Mouse (Mus musculus): ENCODE data around the gene Cpxm2. TPM values are rescaled to one million over a fixed set of nuclear protein-coding genes. Genes with fewer than 3 reads are reported as not detected.

Gene Cpxm2
- polyA plus RNA-seq, 1 experiment from 2014 or later, result 1.1 TPM

GRCm38 (mm10) chr7:132005996-132006696 lies 148.4 kb downstream of the Cpxm2 start:
- ATAC-seq (ENCODE audit: low FRiP score, low TSS enrichment), result no peak
- WGBS, result 85% methylated on average over 14 of the region's 14 CpGs
- no peak overlapping the region for H3K4me2 ChIP-seq (ENCODE audit: low read length)
- no peaks in the 10 kb centered on the region for H3K36me3 ChIP-seq (ENCODE audit: control insufficient read depth, insufficient read depth, low read length)
- DNase-seq, result no peak
- H3K4me3 ChIP-seq (replicated peaks; ENCODE audit: low read depth, low read length), result no peak overlapping the region
- no peak overlapping the region for H3K9ac ChIP-seq (replicated peaks; ENCODE audit: low read length)
- no peak overlapping the region for H3K27ac ChIP-seq (replicated peaks; ENCODE audit: low read depth, low read length)
- no peaks in the 10 kb centered on the region for H3K27me3 ChIP-seq (ENCODE audit: control insufficient read depth, insufficient read depth, low read length)
- no peaks in the 10 kb centered on the region for H3K4me1 ChIP-seq (ENCODE audit: control insufficient read depth, insufficient read depth, low read length)
- no peaks in the 10 kb centered on the region for H3K9me3 ChIP-seq (ENCODE audit: control insufficient read depth, low read length)

GRCm38 (mm10) chr7:131992873-131993272 lies 161.7 kb downstream of the Cpxm2 start:
- Histone ChIP-seq H3K36me3 (ENCODE audit: control insufficient read depth, insufficient read depth, low read length) (no peaks in the 10 kb centered on the region), H3K27ac (replicated peaks; ENCODE audit: low read depth, low read length) (no peak overlapping the region), H3K4me3 (replicated peaks; ENCODE audit: low read depth, low read length) (no peak overlapping the region), H3K4me1 (ENCODE audit: control insufficient read depth, insufficient read depth, low read length) (no peaks in the 10 kb centered on the region), H3K9ac (replicated peaks; ENCODE audit: low read length) (no peak overlapping the region), H3K9me3 (ENCODE audit: control insufficient read depth, low read length) (no peaks in the 10 kb centered on the region), H3K4me2 (ENCODE audit: low read length) (no peak overlapping the region), H3K27me3 (ENCODE audit: control insufficient read depth, insufficient read depth, low read length) (no peaks in the 10 kb centered on the region)
- ATAC-seq (ENCODE audit: low FRiP score, low TSS enrichment) (no peak), DNase-seq (no peak)
- WGBS, result 70% methylated on average over 3 of the region's 3 CpGs

GRCm38 (mm10) chr7:131992226-131992625 lies 162.3 kb downstream of the Cpxm2 start:
- DNase-seq (no peak), ATAC-seq (ENCODE audit: low FRiP score, low TSS enrichment) (no peak)
- Histone ChIP-seq H3K27me3 (ENCODE audit: control insufficient read depth, insufficient read depth, low read length) (no peaks in the 10 kb centered on the region), H3K4me1 (ENCODE audit: control insufficient read depth, insufficient read depth, low read length) (no peaks in the 10 kb centered on the region), H3K9ac (replicated peaks; ENCODE audit: low read length) (no peak overlapping the region), H3K4me3 (replicated peaks; ENCODE audit: low read depth, low read length) (no peak overlapping the region), H3K9me3 (ENCODE audit: control insufficient read depth, low read length) (no peaks in the 10 kb centered on the region), H3K27ac (replicated peaks; ENCODE audit: low read depth, low read length) (no peak overlapping the region), H3K4me2 (ENCODE audit: low read length) (no peak overlapping the region), H3K36me3 (ENCODE audit: control insufficient read depth, insufficient read depth, low read length) (no peaks in the 10 kb centered on the region)
- WGBS, result 69% methylated on average over 1 of the region's 1 CpGs

- Histone ChIP-seq H3K9ac (replicated peaks; ENCODE audit: low read length) (no peak overlapping the region), H3K27me3 (ENCODE audit: control insufficient read depth, insufficient read depth, low read length) (no peaks in the 10 kb centered on the region), H3K36me3 (ENCODE audit: control insufficient read depth, insufficient read depth, low read length) (no peaks in the 10 kb centered on the region), H3K4me2 (ENCODE audit: low read length) (no peak overlapping the region), H3K4me1 (ENCODE audit: control insufficient read depth, insufficient read depth, low read length) (no peaks in the 10 kb centered on the region), H3K27ac (replicated peaks; ENCODE audit: low read depth, low read length) (no peak overlapping the region), H3K9me3 (ENCODE audit: control insufficient read depth, low read length) (no peaks in the 10 kb centered on the region), H3K4me3 (replicated peaks; ENCODE audit: low read depth, low read length) (no peak overlapping the region)
- ATAC-seq (ENCODE audit: low FRiP score, low TSS enrichment) (no peak), DNase-seq (no peak)
- 40% methylated on average over 6 of the region's 6 CpGs for WGBS
Observed at GRCm38 (mm10) chr7:131989056-131989455, 165.5 kb downstream of the Cpxm2 start.

Other genes with a start within 250 kb of the Cpxm2 start
- 2.6 and 3.2 TPM in 2 replicates for gene Gpr26, start 188.3 kb downstream of the Cpxm2 start, polyA plus RNA-seq (2014; fragmentation: Nextera tagmentation; extraction: Ambion mirVana)
- gene Chst15, start 162.5 kb upstream of the Cpxm2 start, polyA plus RNA-seq (2014; fragmentation: Nextera tagmentation; extraction: Ambion mirVana), result 13.3 and 17.8 TPM in 2 replicates

All from midbrain, embryonic 14.5 days (tissue).